Mouse (Mus musculus) spleen, adult 12 weeks (tissue): ENCODE results near the gene Cox19.

ENCODE experiments used
- DNase-seq: peaks from one replicate; pipeline ENCODE4 v3.0.0; 2022; ENCODE audit warnings: low spot score

Gene Cox19

DNA sequence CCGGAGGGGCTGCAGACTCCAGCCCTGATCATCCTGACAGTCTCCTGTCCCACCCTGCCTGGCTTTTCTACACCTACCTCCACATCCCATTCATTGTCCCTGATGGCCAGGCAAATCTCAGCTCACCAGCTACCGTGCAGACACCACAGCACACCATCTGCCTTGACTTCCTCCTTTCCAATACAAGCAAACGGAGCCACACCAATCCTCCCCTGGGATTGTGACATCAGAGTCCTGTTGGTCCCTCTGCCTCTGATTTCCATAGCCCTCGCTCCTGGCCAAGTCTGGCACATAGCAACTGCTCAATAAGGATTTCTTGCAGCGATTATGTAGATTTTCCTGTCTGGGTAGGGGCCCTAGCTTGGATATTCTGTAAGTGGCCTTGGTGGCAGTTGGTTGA lies at the start of gene Cox19:
Gene Cox19, minus strand, starts transcription at position 285 of the 400 bp plus-strand sequence.
- DNase-seq = no peak

- DNase-seq = no peak
Measured at GRCm38 (mm10) chr5:139399991-139400390, 48.8 kb upstream of the Cox19 start.

GRCm38 (mm10) chr5:139398786-139399185 lies 47.6 kb upstream of the Cox19 start:
- DNase-seq = no peak

- peak; percentile 91 for DNase-seq
Measured at GRCm38 (mm10) chr5:139397959-139398753, 46.9 kb upstream of the Cox19 start.

- DNase-seq = no peak
Measured at GRCm38 (mm10) chr5:139397359-139397916, 46.2 kb upstream of the Cox19 start.

GRCm38 (mm10) chr5:139395528-139395927 lies 44.3 kb upstream of the Cox19 start:
- DNase-seq = no peak

DNA sequence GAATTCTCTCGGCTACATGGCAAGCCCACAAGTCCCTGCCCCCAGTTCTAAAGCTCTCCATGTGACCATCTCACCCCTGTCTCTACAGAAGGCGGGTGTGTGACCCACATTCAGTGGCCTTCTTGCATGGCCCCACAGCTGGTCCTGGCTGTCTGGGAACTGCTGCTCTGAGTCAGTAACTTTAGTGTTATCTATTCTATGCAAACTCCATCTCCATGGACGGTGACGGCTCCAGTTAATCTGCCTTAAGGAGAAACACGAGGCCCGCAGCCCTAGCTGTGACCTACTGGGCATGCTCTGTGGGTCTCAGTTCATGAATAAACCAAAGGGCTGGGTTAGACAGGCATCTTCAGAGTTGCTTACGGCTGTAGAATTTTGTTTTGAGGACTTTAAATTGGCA lies 43.2 kb upstream of the Cox19 start:
- DNase-seq = no peak

DNA sequence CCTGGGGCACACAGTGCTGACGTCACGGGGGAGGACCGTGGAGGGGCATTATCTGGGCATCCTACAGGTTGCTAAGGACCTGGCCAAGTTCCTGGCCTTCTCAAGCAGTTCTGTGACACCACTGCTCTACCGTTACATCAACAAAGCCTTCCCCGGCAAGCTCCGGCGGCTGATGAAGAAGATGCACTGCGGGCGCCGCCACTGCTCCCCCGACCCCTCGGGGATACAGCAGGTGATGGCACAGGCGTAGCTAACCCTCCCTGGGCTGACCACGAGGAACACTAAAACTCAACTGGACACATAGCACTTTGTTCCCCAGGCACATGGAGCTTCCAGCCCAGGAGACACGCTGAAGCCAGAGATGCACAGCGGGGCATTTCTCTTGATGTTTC lies 42.0 kb upstream of the Cox19 start:
- DNase-seq = no peak

DNA sequence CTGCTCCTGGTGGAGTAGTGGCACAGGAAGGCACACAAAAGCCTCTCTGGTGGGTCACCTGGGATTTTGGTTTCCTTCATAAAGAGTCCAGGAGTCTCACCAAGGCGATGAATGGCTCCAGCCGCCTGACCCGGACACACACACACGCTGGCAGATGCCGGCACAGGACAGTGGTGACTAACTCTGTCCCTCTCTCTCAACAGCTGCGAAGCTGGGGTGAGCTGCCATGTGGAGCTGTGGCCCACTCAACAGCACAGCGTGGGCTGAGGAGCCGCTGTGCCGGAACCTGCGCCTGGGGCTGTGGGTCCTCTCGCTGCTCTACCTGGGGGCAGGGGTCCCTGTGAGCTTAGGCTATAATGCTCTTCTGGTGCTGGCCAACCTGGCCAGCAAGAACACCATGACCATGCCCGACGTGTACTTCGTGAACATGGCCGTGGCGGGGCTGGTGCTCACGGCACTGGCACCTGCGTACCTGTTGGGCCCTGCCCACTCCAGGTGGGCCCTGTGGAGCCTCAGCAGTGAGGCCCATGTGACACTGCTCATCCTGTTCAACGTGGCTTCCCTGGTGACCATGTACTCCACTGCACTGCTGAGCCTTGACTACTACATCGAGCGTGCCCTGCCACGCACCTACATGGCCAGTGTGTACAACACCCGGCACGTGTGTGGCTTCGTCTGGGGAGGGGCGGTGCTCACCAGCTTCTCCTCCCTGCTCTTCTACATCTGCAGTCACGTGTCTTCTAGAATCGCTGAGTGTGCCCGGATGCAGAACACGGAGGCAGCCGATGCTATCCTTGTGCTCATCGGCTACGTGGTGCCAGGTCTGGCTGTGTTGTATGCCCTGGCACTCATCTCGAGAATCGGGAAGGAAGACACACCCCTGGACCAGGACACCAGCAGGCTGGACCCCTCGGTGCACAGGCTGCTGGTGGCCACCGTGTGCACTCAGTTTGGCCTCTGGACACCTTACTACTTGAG lies 41.3 kb upstream of the Cox19 start:
- DNase-seq = no peak

DNA sequence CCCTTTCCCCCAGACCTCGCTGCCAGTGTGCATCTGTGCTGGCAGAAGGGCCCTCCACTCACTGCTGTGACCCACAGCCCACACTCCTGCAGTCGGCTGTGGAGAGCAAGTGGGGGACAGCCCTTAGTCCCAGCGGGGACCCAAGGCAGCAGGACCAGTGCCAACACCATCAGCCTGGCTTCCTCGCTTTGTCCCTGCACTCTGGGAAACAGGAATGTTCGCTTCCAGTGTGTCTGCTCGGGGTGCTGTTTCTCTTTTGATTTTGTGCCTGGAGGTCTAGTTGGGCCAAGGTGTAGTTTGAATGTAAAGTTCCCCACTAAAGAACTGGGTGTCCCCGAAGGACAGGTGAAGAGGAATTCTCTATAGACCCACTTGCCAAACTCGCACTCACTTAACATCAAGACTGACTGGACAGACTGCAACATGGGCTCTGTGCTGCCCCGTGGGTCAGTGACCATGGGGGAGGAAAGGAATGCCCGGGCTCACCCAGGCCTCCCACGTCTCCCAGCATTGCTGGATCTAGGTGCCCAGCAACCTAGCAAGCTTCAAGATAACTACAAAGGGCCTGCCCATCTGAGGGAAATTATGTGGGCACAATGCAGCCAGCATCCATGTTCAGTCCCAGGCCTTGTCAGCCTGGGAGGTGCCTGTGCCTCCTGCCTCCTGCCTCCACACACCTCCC lies 40.2 kb upstream of the Cox19 start:
- DNase-seq = no peak

GRCm38 (mm10) chr5:139390324-139391119 lies 39.3 kb upstream of the Cox19 start:
- DNase-seq = peak; percentile 32

DNA sequence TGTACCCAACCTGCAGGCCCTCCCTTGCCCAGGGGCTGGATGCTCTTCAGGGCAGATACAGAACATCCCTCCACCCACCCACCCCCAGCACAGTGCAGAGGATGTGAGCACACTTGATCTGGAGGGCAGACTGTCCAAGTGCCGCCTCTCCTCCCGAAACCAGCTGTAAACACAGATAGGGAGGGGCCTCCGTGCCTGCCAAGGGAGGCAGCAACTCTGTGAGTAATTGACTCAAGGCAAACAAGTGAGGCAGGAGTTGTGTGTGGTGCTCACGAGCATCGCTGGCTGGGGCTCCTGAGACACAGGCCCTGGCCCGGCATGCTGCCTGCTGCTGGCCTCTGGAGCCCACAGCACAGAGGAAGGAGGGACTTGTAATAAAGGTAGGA lies 38.5 kb upstream of the Cox19 start:
- DNase-seq = peak; percentile 75

DNA sequence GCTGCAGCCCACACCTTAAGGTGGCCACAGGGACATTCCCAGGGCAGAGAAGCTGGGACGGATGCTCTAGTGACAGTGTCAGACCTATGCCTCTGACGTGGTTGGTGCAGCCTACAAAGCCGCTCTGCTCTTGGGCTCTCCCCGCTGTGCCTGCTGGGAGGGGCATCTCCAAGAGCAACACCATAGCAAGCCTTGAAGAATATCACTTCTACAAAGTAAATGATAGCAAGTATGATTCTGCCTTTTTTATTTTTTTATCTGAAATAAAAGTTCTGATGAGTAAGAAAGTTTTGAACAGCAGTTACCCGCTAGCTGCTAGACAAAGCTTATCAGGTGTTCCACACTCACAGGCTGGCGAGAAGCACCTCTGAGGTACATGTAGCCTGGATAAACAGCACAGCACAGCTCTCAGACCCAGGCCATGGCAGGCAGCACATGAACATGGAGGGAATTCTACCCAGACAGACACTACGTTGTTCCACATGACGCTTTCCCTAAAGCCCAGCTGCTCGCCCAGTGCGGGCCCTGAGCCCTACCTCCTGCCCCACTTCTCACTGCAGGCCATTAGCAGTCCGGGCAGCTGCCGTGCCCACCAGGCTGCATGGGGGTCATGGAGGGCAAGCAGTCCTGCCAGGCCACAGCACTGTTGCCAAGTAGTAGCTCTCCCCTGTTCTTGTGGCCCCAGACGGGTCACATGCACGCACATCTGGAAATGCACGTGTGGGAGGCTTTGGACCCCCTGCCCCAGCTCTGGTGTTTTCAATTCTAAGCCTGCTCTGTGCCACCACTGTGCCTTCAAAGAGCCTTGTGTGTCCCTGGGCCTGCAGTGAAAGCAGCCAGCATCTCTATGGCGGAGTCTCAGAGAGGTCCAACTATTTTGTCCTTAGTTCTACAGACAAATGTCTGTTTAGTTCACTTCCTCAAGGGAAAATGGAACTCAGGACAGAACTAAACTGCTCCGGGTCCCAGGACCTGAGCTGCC lies 37.8 kb upstream of the Cox19 start:
- DNase-seq = peak; percentile 50

GRCm38 (mm10) chr5:139388195-139388570 lies 37.0 kb upstream of the Cox19 start:
- no peak for DNase-seq

DNA sequence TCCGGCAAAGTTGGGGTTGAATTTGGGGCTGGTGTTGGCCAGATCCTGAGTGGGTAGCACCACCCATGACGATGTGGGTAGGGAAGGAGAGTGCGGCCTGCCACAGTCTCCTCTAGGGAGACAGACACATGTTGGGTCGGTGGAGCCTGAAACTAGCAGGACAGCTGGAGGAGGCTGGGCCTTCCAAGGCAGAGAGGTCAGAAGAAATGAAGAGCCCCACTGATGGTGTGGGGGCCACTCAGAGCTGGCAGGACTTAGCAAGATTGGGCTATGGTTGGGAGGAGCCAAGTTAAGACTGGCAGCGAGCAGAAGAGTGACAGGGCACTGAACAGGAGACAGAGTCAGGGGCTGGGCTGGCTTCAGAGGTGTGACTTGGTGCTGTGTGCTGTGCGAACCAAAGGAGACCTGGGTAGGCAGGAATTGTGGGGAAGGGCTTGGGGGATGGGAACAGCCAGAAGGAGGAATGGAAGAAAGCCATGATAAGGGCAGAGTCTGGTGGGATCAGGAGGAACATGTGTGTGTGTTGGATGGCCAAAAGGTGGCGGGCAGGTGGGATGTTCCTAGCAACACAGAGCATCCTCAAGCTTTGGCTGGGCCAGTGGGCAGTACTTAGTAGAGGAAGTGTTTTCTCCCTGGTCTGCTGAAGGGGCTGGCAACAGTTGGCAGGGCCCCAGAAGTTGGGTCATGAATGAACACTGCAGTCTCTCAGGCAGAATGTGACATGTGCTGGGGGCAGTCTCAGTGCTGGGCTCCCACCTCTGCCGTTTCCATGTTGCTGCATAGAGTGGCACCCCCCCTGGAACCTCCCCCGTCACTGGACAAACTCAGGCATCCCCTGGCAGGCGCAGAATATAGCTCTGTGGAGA lies 36.3 kb upstream of the Cox19 start:
- no peak for DNase-seq

GRCm38 (mm10) chr5:139386047-139386446 lies 34.8 kb upstream of the Cox19 start:
- DNase-seq = no peak

DNA sequence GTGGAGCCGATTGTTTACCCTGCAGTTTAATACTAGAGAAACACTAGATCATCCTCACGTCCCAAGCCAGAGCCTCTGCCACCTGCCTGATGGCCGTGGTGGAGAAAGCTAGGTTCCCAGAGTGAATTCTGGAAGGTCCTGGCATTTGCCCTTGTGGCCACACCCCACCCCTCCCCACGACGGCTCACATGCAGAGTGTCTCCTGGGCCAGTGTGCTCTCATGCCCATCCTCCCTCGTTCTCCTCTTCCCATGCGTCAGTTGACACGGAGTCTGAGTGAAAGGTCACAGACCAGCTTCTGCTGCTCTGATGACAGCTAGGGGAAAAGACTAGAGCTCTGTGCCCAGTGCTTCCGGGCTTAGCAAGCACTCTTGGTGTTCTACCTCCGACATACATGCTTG lies 33.3 kb upstream of the Cox19 start:
- DNase-seq = no peak

- DNase-seq = no peak
Measured at GRCm38 (mm10) chr5:139383234-139383633, 32.0 kb upstream of the Cox19 start.

DNA sequence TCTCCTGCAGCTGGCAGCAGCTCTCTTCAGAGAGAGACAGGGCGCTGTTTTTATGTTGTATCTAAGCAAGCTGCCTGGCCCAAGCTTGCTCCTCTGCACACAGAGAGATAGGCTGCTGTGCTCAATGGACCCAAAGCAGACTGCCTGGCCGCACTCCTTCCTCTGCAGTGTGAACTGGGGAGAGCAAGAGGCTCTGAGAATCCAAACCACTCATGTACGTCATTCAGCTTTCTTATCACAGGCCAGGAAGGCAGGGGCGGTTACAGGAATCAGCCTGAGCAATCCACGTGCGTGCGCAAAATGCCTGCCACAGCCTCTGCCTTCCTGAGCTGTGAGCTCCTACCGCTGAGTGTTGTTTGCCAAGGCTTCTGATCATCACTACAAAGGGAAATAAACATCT lies 31.5 kb upstream of the Cox19 start:
- DNase-seq = peak; percentile 66
